Mouse (Mus musculus): ENCODE data around the gene Tshz2. TPM values are rescaled to one million over a fixed set of nuclear protein-coding genes. Genes with fewer than 3 reads are reported as not detected.

The Tshz2 gene
- polyA plus RNA-seq, 1 experiment from 2014 or later, result 5.4 TPM

DNA sequence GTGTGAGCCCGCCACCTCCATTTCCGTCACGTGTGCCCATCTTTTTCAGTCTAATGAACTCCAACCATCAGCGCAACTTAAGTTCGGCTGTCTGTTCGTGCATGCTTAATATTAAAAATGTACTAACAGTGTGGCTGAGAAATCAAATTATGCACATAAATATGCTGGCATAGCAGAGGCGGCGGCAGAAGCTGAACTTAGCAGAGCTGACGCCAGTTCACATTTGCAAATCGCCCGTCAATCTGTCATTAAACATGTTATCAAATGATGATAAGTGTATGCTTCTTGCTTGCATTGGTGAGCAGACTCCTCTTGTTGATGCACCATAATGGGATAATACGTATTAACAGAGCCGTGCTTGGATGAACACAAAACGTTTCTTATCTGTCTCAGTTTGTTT lies 280.0 kb downstream of the Tshz2 start:
- no peak overlapping the region for H3K4me3 ChIP-seq (ENCODE audit: low read depth, low read length)
- no peaks in the 10 kb centered on the region for H3K4me1 ChIP-seq (replicated peaks; ENCODE audit: control insufficient read depth, insufficient read depth, low read length)
- H3K36me3 ChIP-seq (ENCODE audit: control insufficient read depth, insufficient read depth, low read length), result no peaks in the 10 kb centered on the region
- WGBS, result 90% methylated on average over 14 of the region's 14 CpGs
- no peak overlapping the region for H3K27ac ChIP-seq (ENCODE audit: low read depth, low read length)
- DNase-seq (ENCODE audit: low spot score) (no peak), ATAC-seq (replicated peaks; ENCODE audit: low FRiP score) (no peak)
- H3K9me3 ChIP-seq (ENCODE audit: control insufficient read depth, low read length), result no peaks in the 10 kb centered on the region
- H3K27me3 ChIP-seq (replicated peaks; ENCODE audit: control insufficient read depth, insufficient read depth, low read length), result no peaks in the 10 kb centered on the region
- H3K9ac ChIP-seq (ENCODE audit: low read depth, low read length), result no peak overlapping the region
- H3K4me2 ChIP-seq, result no peak overlapping the region

GRCm38 (mm10) chr2:169914903-169915302 lies 282.1 kb downstream of the Tshz2 start:
- H3K27me3 ChIP-seq (replicated peaks; ENCODE audit: control insufficient read depth, insufficient read depth, low read length), result no peaks in the 10 kb centered on the region
- no peaks in the 10 kb centered on the region for H3K9me3 ChIP-seq (ENCODE audit: control insufficient read depth, low read length)
- H3K4me1 ChIP-seq (replicated peaks; ENCODE audit: control insufficient read depth, insufficient read depth, low read length), result no peaks in the 10 kb centered on the region
- no peaks in the 10 kb centered on the region for H3K36me3 ChIP-seq (ENCODE audit: control insufficient read depth, insufficient read depth, low read length)
- DNase-seq (ENCODE audit: low spot score) (no peak), ATAC-seq (replicated peaks; ENCODE audit: low FRiP score) (no peak)
- H3K9ac ChIP-seq (ENCODE audit: low read depth, low read length), result no peak overlapping the region
- H3K27ac ChIP-seq (ENCODE audit: low read depth, low read length), result no peak overlapping the region
- H3K4me2 ChIP-seq, result no peak overlapping the region
- WGBS, result 76% methylated on average over 8 of the region's 8 CpGs
- H3K4me3 ChIP-seq (ENCODE audit: low read depth, low read length), result no peak overlapping the region

DNA sequence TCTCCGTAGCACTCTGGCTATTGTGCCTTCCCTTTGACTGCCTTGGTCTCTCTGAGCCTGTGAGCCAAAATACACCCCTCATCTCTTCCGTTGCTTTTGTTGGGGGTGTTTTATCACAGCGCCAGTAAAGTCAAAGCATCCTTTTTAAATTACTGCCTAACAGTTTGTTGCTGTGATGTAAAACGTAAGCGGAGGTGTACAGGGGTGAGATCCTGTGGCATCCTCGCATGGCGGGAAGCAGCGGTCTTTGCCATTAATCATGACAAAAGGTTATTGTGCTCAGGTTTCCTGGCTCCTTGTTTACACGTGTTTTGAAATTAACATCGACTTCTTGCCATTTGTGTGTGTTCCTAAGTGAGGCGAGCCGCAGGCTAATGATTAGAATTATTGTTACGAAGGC lies 282.5 kb downstream of the Tshz2 start:
- H3K27me3 ChIP-seq (replicated peaks; ENCODE audit: control insufficient read depth, insufficient read depth, low read length), result no peaks in the 10 kb centered on the region
- no peak overlapping the region for H3K4me3 ChIP-seq (ENCODE audit: low read depth, low read length)
- ATAC-seq (replicated peaks; ENCODE audit: low FRiP score) (no peak), DNase-seq (ENCODE audit: low spot score) (no peak)
- H3K36me3 ChIP-seq (ENCODE audit: control insufficient read depth, insufficient read depth, low read length), result no peaks in the 10 kb centered on the region
- no peak overlapping the region for H3K4me2 ChIP-seq
- H3K4me1 ChIP-seq (replicated peaks; ENCODE audit: control insufficient read depth, insufficient read depth, low read length), result no peaks in the 10 kb centered on the region
- H3K9ac ChIP-seq (ENCODE audit: low read depth, low read length), result no peak overlapping the region
- WGBS, result 78% methylated on average over 13 of the region's 13 CpGs
- H3K27ac ChIP-seq (ENCODE audit: low read depth, low read length), result no peak overlapping the region
- no peaks in the 10 kb centered on the region for H3K9me3 ChIP-seq (ENCODE audit: control insufficient read depth, low read length)

DNA sequence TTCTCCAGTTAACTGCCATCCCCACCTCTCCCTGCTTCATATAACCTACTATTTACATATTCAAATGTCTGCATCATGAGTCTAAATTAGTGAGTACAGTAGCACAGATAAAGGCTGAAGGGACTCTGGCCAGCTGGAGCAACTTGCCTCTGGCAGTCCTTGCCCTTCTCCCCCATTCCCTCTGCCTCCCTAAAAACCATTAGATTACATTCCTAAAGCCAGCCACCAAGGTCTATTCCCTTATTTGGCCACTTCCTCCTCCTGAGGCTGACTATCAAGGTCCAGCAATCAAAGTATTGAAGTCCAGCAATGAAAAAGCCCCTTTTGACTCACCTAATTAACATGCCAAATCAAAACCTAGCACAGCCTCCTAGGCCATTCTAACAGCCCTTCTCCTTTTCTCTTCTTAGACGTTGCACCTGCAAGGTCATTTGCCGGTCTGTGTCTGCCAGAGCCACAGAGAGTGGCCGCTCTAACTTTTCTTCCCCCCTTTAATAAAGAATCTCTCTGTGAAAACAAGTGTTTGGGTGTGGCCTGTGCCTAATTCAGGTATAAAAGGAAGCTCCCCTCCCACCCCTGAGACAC lies 286.4 kb downstream of the Tshz2 start:
- no peak overlapping the region for H3K9ac ChIP-seq (ENCODE audit: low read depth, low read length)
- no peak for DNase-seq (ENCODE audit: low spot score)
- H3K4me2 ChIP-seq, result no peak overlapping the region
- no peak overlapping the region for H3K27ac ChIP-seq (ENCODE audit: low read depth, low read length)
- no peak for ATAC-seq (replicated peaks; ENCODE audit: low FRiP score)
- 81% methylated on average over 3 of the region's 3 CpGs for whole genome bisulfite sequencing
- no peaks in the 10 kb centered on the region for H3K9me3 ChIP-seq (ENCODE audit: control insufficient read depth, low read length)
- no peaks in the 10 kb centered on the region for H3K36me3 ChIP-seq (ENCODE audit: control insufficient read depth, insufficient read depth, low read length)
- H3K27me3 ChIP-seq (replicated peaks; ENCODE audit: control insufficient read depth, insufficient read depth, low read length), result no peaks in the 10 kb centered on the region
- H3K4me1 ChIP-seq (replicated peaks; ENCODE audit: control insufficient read depth, insufficient read depth, low read length), result no peaks in the 10 kb centered on the region
- H3K4me3 ChIP-seq (ENCODE audit: low read depth, low read length), result no peak overlapping the region

GRCm38 (mm10) chr2:169924177-169924810 lies 291.5 kb downstream of the Tshz2 start:
- Histone ChIP-seq H3K9ac (ENCODE audit: low read depth, low read length) (no peak overlapping the region), H3K4me1 (replicated peaks; ENCODE audit: control insufficient read depth, insufficient read depth, low read length) (no peaks in the 10 kb centered on the region), H3K27me3 (replicated peaks; ENCODE audit: control insufficient read depth, insufficient read depth, low read length) (no peaks in the 10 kb centered on the region), H3K4me3 (ENCODE audit: low read depth, low read length) (no peak overlapping the region), H3K9me3 (ENCODE audit: control insufficient read depth, low read length) (no peaks in the 10 kb centered on the region), H3K36me3 (ENCODE audit: control insufficient read depth, insufficient read depth, low read length) (no peaks in the 10 kb centered on the region), H3K4me2 (no peak overlapping the region), H3K27ac (ENCODE audit: low read depth, low read length) (no peak overlapping the region)
- DNase-seq (ENCODE audit: low spot score), result no peak
- WGBS, result 72% methylated on average over 8 of the region's 8 CpGs
- no peak for ATAC-seq (replicated peaks; ENCODE audit: low FRiP score)

- Histone ChIP-seq H3K4me3 (ENCODE audit: low read depth, low read length) (no peak overlapping the region), H3K27me3 (replicated peaks; ENCODE audit: control insufficient read depth, insufficient read depth, low read length) (no peaks in the 10 kb centered on the region), H3K27ac (ENCODE audit: low read depth, low read length) (no peak overlapping the region), H3K9ac (ENCODE audit: low read depth, low read length) (no peak overlapping the region), H3K9me3 (ENCODE audit: control insufficient read depth, low read length) (no peaks in the 10 kb centered on the region), H3K4me1 (replicated peaks; ENCODE audit: control insufficient read depth, insufficient read depth, low read length) (no peaks in the 10 kb centered on the region), H3K4me2 (no peak overlapping the region), H3K36me3 (ENCODE audit: control insufficient read depth, insufficient read depth, low read length) (no peaks in the 10 kb centered on the region)
- 68% methylated on average over 5 of the region's 5 CpGs for WGBS
- DNase-seq (ENCODE audit: low spot score) (no peak), ATAC-seq (replicated peaks; ENCODE audit: low FRiP score) (no peak)
These were observed 292.7 kb downstream of the Tshz2 start for GRCm38 (mm10) chr2:169925466-169925865.

DNA sequence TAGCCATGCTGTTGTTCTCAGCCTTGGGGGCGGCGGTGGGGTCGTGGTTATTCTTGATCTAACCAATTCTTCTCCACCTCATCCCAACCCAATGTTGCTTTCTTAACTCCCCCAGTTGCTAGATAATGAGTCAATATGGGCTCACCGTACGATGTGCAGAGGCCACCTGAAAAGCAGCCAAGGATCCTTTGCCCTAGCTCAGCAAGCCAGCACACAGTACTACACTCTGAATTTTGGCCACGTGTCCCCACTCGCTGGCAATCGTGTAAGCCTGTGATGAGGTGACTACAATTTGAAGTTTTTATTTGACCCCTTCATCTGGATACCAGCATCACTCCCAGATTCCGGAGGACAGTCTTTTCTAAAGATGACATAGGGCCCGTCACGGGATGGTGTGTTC lies 293.2 kb downstream of the Tshz2 start:
- Histone ChIP-seq H3K4me1 (replicated peaks; ENCODE audit: control insufficient read depth, insufficient read depth, low read length) (no peaks in the 10 kb centered on the region), H3K27ac (ENCODE audit: low read depth, low read length) (no peak overlapping the region), H3K9me3 (ENCODE audit: control insufficient read depth, low read length) (no peaks in the 10 kb centered on the region), H3K4me2 (no peak overlapping the region), H3K36me3 (ENCODE audit: control insufficient read depth, insufficient read depth, low read length) (no peaks in the 10 kb centered on the region), H3K4me3 (ENCODE audit: low read depth, low read length) (no peak overlapping the region), H3K27me3 (replicated peaks; ENCODE audit: control insufficient read depth, insufficient read depth, low read length) (no peaks in the 10 kb centered on the region), H3K9ac (ENCODE audit: low read depth, low read length) (no peak overlapping the region)
- WGBS, result 73% methylated on average over 11 of the region's 11 CpGs
- DNase-seq (ENCODE audit: low spot score) (no peak), ATAC-seq (replicated peaks; ENCODE audit: low FRiP score) (no peak)

DNA sequence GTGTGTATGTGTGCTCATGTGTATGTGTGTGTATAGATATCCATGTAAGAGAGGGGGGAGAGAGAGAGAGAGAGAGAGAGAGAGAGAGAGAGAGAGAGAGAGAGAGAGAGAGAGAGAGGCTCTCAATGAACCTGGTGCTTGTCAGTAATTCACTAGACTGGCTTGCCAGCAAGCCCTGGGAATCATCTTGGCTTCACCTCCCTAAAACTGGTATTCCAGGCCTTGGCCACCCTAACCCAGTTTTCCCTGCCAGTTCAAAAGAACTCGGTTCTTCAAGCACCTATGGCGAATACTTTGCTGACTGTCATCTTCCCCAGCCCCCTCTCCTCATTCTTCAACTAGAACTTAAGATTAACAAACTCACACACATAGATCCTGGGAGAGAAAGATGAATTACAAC lies 294.6 kb downstream of the Tshz2 start:
- Histone ChIP-seq H3K4me2 (no peak overlapping the region), H3K27me3 (replicated peaks; ENCODE audit: control insufficient read depth, insufficient read depth, low read length) (no peaks in the 10 kb centered on the region), H3K9me3 (ENCODE audit: control insufficient read depth, low read length) (no peaks in the 10 kb centered on the region), H3K9ac (ENCODE audit: low read depth, low read length) (no peak overlapping the region), H3K27ac (ENCODE audit: low read depth, low read length) (no peak overlapping the region), H3K4me1 (replicated peaks; ENCODE audit: control insufficient read depth, insufficient read depth, low read length) (no peaks in the 10 kb centered on the region), H3K4me3 (ENCODE audit: low read depth, low read length) (no peak overlapping the region), H3K36me3 (ENCODE audit: control insufficient read depth, insufficient read depth, low read length) (no peaks in the 10 kb centered on the region)
- DNase-seq (ENCODE audit: low spot score) (no peak), ATAC-seq (replicated peaks; ENCODE audit: low FRiP score) (no peak)
- whole genome bisulfite sequencing, result 76% methylated on average over 2 of the region's 2 CpGs

DNA sequence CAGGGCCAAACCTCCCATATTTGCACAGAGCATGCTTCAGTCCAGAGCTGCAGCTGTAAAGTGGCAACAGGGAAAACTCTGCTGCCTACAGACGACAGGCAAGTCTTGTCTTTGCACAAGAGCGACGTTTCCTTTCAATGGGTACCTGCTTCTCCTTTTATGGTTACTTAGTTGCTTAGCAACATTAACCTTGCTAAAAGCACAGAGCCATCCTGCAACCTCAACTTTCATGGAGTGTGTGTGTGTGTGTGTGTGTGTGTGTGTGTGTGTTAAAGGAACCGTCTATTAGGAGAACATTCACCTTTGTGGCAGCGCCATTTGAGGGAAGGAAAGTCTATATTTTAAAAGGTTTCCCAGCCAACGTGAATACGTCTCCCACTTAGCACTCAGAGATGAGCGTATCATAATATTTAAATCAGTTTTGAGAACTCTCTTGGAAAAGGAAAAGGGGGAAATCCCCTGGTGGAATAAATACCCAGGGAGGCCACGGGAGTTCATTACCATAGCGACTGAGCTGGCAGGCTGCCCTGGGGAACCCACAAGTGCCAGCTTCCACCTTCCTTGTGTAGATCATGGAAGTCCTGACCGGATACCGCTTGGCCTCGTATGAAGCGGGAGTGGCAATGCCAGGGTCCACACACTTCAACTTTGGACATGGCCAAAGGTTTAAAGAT lies 295.8 kb downstream of the Tshz2 start:
- Histone ChIP-seq H3K9ac (ENCODE audit: low read depth, low read length) (no peak overlapping the region), H3K27me3 (replicated peaks; ENCODE audit: control insufficient read depth, insufficient read depth, low read length) (no peaks in the 10 kb centered on the region), H3K4me3 (ENCODE audit: low read depth, low read length) (no peak overlapping the region), H3K4me1 (replicated peaks; ENCODE audit: control insufficient read depth, insufficient read depth, low read length) (no peaks in the 10 kb centered on the region), H3K36me3 (ENCODE audit: control insufficient read depth, insufficient read depth, low read length) (no peaks in the 10 kb centered on the region), H3K27ac (ENCODE audit: low read depth, low read length) (no peak overlapping the region), H3K4me2 (no peak overlapping the region), H3K9me3 (ENCODE audit: control insufficient read depth, low read length) (no peaks in the 10 kb centered on the region)
- DNase-seq (ENCODE audit: low spot score), result no peak
- WGBS, result 78% methylated on average over 14 of the region's 14 CpGs
- no peak for ATAC-seq (replicated peaks; ENCODE audit: low FRiP score)
